Mouse (Mus musculus): ENCODE measurements around the gene Ywhag.

Gene Ywhag

DNA sequence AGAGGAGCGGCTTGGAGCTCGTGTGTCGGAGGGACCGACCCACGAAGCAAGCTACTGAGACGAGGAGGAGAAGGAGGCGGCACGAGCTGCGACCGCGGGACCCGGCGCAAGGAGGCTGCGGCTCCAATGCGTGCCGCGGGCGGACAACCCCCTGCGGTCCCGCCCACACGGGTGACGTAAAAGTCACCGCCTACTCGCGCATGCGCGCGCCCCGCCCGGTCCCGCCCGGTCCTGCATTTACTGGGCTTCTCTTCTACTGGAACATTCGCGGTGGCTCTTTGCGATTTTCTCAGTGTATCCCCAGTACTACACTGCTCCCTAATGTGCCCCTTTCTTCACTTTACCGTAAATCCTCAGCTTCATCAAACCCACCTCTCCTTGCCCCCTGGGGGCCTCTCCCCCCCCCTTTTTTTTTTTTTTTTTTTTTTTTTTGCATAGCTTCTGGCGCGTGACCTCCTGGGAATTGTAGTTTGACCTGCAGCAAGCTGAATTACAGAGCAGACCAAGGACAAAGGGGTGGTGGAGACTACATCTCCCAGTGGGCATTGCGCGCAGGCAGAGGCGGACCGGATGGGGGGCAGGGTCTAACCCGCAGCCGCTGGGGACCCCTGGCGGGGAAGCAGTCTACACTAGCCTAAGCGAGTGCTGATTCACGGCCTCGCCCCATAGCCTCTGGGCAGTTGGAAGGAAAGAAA lies at the start of gene Ywhag:
TSS of gene Ywhag (minus strand) at position 136 of the 695 bp plus-strand sequence.
- DNase-seq (ENCODE audit: low spot score) = peak; percentile 99

GRCm38 (mm10) chr5:135982398-135982797 lies 48.0 kb upstream of the Ywhag start:
- DNase-seq (ENCODE audit: low spot score) = peak; percentile 76

- no peak for DNase-seq (ENCODE audit: low spot score)
These were observed 45.5 kb upstream of the Ywhag start, which contains the start of gene Zp3 for GRCm38 (mm10) chr5:135979904-135980303. TSS of gene Zp3 (plus strand) at chr5:135980099.

GRCm38 (mm10) chr5:135979381-135979780 lies 45.0 kb upstream of the Ywhag start:
- DNase-seq (ENCODE audit: low spot score) = no peak

- no peak for DNase-seq (ENCODE audit: low spot score)
These were observed 41.7 kb upstream of the Ywhag start for GRCm38 (mm10) chr5:135975893-135976668.

DNA sequence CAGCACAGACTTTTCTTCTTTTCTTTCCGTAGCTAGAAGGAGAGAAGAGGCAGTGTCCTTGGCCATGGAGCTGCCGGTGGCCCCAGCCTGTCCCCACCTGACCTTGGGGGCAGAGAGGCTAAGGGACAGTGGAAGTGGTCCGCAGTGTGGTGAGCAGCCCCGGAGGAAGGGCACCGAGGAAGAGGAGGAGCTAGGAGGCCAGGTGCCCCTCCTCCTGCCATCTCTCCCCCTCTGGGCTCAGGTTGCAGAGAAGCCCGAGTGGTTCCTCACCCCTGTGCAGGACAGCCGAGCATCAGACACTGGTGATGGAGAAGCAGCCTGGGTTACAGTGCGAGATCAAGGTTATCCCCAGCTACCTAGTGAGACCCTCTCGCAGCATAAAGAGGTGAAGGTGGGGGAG lies 39.9 kb upstream of the Ywhag start, which contains the start of gene Ssc4d:
TSS of gene Ssc4d (minus strand) at position 167 of the 400 bp plus-strand sequence.
- no peak for DNase-seq (ENCODE audit: low spot score)

DNA sequence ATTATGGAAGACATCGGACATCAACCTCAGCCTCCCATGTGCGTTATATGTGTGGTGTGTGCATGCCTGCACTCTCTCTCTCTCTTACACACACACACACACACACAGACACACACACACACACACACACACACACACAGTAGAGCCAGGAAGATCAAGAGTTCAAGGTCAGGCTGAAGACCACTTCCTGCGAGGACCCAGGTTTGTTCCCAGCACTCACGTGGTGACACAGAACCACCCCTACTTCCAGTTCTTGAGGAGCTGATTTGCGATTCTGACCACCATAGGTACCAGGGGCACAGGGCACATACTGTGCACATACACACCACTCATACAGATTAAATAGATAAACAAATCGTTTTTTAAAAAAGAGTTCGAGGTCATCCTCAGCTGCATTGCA lies 37.5 kb upstream of the Ywhag start:
- DNase-seq (ENCODE audit: low spot score) = no peak

DNA sequence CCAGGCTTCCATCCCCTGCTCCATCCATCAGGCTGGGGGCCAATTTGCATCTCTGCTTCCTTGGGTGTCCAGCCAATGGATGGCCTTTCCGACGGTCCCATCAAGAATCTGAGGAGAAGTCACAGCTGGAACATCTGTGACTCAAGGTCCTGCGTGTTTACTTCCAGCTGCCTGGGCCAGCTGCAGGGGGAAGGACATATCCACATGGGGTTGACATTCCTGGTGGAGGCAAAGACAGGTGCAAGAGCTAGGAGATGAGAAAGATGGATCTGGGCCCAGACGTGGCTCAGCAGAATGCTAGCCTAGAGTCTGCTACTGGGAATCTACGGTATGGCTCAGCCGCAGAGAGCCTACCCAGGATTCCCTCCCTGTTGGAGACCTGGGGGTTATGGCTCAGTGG lies 35.8 kb upstream of the Ywhag start:
- DNase-seq (ENCODE audit: low spot score) = no peak

- peak; percentile 80 for DNase-seq (ENCODE audit: low spot score)
These were observed 34.4 kb upstream of the Ywhag start for GRCm38 (mm10) chr5:135968781-135969180.

- peak; percentile 71 for DNase-seq (ENCODE audit: low spot score)
These were observed 32.5 kb upstream of the Ywhag start for GRCm38 (mm10) chr5:135966866-135967265.

DNA sequence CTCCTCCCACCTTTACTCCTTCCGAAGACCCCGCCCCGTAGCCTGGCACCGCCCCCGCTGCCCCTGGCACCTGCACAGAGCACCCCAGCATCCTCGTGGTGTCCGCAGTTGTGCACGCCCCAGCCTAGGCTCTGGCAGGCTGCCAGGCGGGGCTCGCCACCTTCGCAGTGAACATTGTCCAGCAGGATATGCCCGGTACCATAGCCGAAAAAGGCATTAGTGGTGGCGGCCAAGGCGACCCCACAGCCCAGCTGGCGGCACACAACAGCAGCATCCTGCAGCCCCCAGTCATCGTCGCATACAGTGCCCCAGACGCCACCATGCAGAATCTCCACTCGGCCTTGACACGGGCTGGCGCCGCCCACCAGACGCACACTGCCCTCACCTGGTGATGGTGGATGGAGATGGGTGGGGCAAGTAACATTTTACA lies 31.1 kb upstream of the Ywhag start:
- peak; percentile 80 for DNase-seq (ENCODE audit: low spot score)

DNA sequence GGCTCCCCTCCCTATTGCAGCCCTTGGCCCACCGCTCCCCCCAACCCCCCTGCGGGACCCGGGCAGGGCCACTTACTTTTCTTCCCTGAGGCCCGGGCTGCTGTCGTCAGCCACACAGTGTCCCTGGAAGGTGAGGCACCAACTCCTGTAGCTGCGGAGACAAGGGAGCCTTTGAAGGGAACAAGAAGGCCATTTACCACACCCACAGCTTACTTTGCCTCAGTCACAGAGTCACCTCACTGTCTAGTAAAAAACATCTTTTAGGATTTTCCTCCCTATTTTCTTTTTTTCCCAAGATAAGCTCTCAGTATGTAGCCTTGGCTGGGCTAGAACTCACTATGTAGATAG lies 28.8 kb upstream of the Ywhag start:
- DNase-seq (ENCODE audit: low spot score) = no peak

DNA sequence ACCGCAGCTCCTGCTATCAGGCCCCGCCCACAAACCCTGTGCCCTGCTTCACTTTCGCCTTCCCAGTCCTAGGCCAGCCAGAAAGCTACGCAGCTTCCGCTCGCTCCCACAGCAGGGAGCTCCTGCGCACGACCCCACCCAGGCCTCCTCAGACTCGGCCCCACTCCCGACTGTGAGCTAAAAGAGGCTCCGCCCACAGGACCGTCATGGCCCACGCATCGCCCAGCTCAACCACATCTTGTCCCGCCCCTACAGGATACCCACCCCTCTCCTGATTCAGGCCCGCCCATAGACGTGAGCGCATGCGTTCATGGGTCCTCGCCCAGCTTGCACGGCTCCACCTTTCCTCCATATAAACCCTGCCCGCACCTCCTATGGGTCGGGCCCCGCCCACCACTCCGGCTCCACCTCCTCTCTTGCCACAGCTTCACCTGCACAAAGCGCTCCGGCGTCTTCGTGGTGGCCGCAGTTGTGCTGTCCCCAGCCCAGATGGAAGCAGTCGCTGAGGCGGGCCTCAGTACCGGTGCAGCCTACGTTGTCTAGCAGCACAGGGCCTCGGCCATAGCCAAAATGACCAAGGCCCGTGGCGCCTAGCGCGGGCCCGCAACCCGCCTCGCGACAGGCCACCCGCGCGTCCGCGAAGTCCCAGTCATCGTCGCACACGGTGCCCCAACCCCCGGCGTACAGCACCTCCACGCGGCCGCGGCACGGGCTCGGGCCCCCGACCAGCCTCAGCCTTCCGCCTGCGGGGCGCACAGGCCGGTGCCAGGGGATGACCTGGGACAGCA lies 28.3 kb upstream of the Ywhag start:
- peak; percentile 98 for DNase-seq (ENCODE audit: low spot score)

GRCm38 (mm10) chr5:135962125-135962491 lies 27.7 kb upstream of the Ywhag start:
- no peak for DNase-seq (ENCODE audit: low spot score)

GRCm38 (mm10) chr5:135960909-135961635 lies 26.7 kb upstream of the Ywhag start:
- no peak for DNase-seq (ENCODE audit: low spot score)

GRCm38 (mm10) chr5:135959911-135960310 lies 25.5 kb upstream of the Ywhag start:
- DNase-seq (ENCODE audit: low spot score) = no peak

- no peak for DNase-seq (ENCODE audit: low spot score)
These were observed 24.0 kb upstream of the Ywhag start for GRCm38 (mm10) chr5:135958367-135958766.

DNA sequence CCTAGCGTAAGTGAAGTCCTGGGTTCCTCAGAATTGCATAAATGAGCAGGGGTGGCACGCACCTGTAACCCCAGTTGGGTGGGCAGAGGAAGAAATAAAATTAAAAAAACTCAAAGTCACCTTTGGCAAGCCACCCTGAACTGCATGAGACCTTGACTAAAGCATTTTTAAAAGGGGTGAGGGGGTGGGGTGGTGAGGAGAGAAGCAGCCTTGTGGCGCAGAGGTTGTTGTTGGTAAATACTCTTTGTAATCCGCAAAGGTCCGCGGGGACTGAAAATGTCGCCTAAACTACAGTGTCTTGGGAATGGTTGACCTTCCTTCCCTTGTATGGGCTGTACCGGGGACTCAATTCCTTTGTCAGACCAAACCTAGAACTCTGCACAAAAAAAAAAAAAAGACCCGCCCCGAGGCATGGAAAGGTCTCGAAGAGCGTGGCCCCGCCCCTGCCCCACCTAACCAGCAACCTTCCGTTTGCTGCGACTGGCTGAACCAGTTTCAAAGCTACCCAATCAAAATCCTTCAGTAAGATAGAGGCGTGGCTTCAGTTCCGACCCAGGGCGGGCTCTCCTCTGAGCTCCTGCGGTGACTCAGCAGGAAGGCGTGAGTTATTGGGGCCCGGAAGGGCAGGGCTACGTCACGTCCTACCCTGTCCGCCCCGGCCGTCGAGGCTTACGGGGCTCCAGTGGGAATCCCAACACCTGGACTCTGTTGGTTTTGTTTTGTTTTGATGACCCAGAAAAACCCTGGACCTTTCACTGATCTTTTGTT lies 23.0 kb upstream of the Ywhag start:
- peak; percentile 90 for DNase-seq (ENCODE audit: low spot score)

GRCm38 (mm10) chr5:135956300-135957206 lies 22.1 kb upstream of the Ywhag start:
- no peak for DNase-seq (ENCODE audit: low spot score)

DNA sequence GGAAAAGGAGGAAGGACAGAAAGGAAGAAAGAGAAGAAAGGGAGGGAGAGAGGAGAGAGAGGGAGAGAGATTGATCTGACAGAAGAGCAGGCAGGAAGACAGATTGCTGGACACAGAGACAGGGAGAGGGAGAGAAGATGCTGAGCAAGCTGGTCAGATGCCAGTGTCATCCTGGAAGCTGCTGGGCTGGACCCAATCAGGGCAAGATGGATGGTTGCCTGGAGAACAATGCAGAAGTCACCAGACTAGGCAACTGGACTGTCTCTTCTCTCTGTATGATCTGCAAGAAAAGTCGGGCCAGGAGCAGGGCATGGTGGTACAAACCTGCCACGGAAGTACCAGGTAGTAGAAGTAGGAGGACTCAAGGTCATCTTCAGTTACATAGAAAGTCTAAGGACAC lies 18.4 kb upstream of the Ywhag start:
- no peak for DNase-seq (ENCODE audit: low spot score)
